Mouse (Mus musculus) liver, postnatal 0 days (tissue): ENCODE results near the gene Hunk.
A peak's percentile ranks its signal among the peaks of the same experiment; 100 is the strongest.

ENCODE experiments used
- CTCF ChIP-seq: sonication (generic); IDR thresholded peaks from 2 replicates; pipeline ENCODE4 v1.5.1; 2016; ENCODE audit warnings: antibody characterized with exemption, low read depth
- EP300 ChIP-seq: IDR thresholded peaks from 2 replicates; pipeline ENCODE4 v1.6.1; 2016; ENCODE audit warnings: antibody characterized with exemption, low read depth, mild to moderate bottlenecking

GRCm38 (mm10) chr16:90465154-90465553 lies 79.3 kb downstream of the Hunk start:
- TF ChIP-seq CTCF (no peak), EP300 (peak; percentile 32; the same call in 1 of the 2 replicates)
